In the genomic region with DNA sequence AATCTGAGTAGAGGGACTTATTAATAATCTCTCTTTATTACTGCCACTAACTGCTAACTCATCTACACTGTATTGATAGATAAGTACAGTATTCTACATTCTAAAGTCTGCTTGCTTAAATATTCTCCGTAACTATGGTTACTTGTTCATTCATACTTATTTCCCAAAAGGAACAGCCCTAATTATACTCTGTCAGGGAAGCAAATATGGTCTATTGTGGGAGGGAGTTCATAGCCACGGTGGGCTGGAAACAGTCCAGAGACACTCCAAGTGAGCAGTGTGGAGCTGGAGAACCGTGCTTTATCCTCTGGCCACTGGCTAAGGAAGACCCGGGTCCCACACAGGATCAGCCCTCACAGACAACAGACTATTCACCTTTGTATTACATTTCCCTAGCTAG, we compare ENCODE assay signal across 13 mouse cellular contexts. TPM values are rescaled to one million over a fixed set of nuclear protein-coding genes. Genes with fewer than 3 reads are reported as not detected.
DNase-seq lines count a peak whose midpoint lies in the region; ATAC-seq and TF ChIP-seq lines count a peak whose summit lies in the region.
"Had no signal": no experiment of that assay in that cellular context is flagged by ENCODE, and none has a peak within 500 bp of the region (broad histone marks: within the 10 kb centered on the region; RNA-seq: fewer than 3 reads in every experiment).

No protein-coding gene starts in this region.

- H3K4me3 ChIP-seq in heart, embryonic 15.5 days, result no peak overlapping the region
- H3K4me3 ChIP-seq in heart, adult 2 months, result no peak overlapping the region
- H3K4me3 ChIP-seq: neural tube, embryonic 12.5 days had no signal

- H3K27me3 ChIP-seq in heart, embryonic 15.5 days, result no peaks in the 10 kb centered on the region
- no peaks in the 10 kb centered on the region for H3K27me3 ChIP-seq in heart, adult 2 months (ENCODE audit: control insufficient read depth, insufficient read depth, low read length)
- H3K27me3 ChIP-seq: CH12.LX; neural tube, embryonic 12.5 days had no signal

- WGBS in heart, embryonic 15.5 days, result 41% methylated on average over 4 of the region's 4 CpGs
- 22% methylated on average over 4 of the region's 4 CpGs for WGBS in heart, adult 2 months

- TF ChIP-seq POLR2A in heart, adult 2 months (IDR thresholded peaks at IDR 0.05; ENCODE audit: insufficient read depth, low read depth, low read length), result no peak

- DNase-seq in heart, adult 2 months, result no peak
- peak; percentile 36 to 41 for DNase-seq in left cerebral cortex, postnatal 14 days (ENCODE audit: low spot score in 2 of 2)
- no peak for DNase-seq in left cerebral cortex, postnatal 10 days (ENCODE audit: extremely low spot score in 1 of 2, low spot score in 2 of 2)
- DNase-seq in brain, adult 2 months (ENCODE audit: low read depth, low spot score), result peak; percentile 67
- no peak for DNase-seq in spleen, postnatal 4 days (ENCODE audit: low spot score in 2 of 2)
- DNase-seq in spleen, adult 18-20 months, result no peak
- DNase-seq: lung, postnatal 14 days; right cerebral cortex, postnatal 4 days had no signal

- intact Hi-C loops in heart, adult 2 months (cut with DNase I), result loop anchor here (5.0 kb wide), 1 partner anchor 67 kb away; a partner anchor contains a TSS
- intact Hi-C loops in left cerebral cortex, postnatal 14 days (cut with DNase I), result no loop called here
- intact Hi-C loops in left cerebral cortex, postnatal 10 days (cut with DNase I), result no loop called here

- no peak overlapping the region for H3K9ac ChIP-seq in heart, embryonic 15.5 days
- no peak overlapping the region for H3K9ac ChIP-seq in heart, adult 2 months (ENCODE audit: low read depth, low read length)
- H3K9ac ChIP-seq: neural tube, embryonic 12.5 days had no signal

- no peak for TF ChIP-seq EP300 in heart, adult 2 months (IDR thresholded peaks at IDR 0.05; ENCODE audit: insufficient read depth, low read depth, low read length)

- H3K36me3 ChIP-seq in heart, embryonic 15.5 days, result peaks cover 38% of the 10 kb centered on the region
- peaks cover 2% of the 10 kb centered on the region; the same call in 1 of the 2 replicates for H3K36me3 ChIP-seq in heart, adult 2 months (ENCODE audit: control insufficient read depth, insufficient read depth, low read length)

- H3K4me1 ChIP-seq in heart, embryonic 15.5 days (replicated peaks), result peaks cover 7% of the 10 kb centered on the region
- H3K4me1 ChIP-seq in heart, adult 2 months (ENCODE audit: control insufficient read depth, insufficient read depth, low read length), result peaks cover 3% of the 10 kb centered on the region
- H3K4me1 ChIP-seq: neural tube, embryonic 12.5 days had no signal

- H3K9me3 ChIP-seq in heart, embryonic 15.5 days (replicated peaks), result no peaks in the 10 kb centered on the region
- H3K9me3 ChIP-seq: neural tube, embryonic 12.5 days had no signal

- no peak overlapping the region for H3K4me2 ChIP-seq in heart, embryonic 15.5 days
- H3K4me2 ChIP-seq: heart, embryonic 11.5 days; neural tube, embryonic 12.5 days had no signal

- peak overlapping the region; percentile 10; the same call in 1 of the 2 replicates for H3K27ac ChIP-seq in heart, embryonic 15.5 days
- H3K27ac ChIP-seq in heart, adult 2 months, result no peak overlapping the region; the same call in 1 of the 2 replicates
- H3K27ac ChIP-seq: neural tube, embryonic 12.5 days had no signal

- no peak for TF ChIP-seq CTCF in heart, adult 2 months (IDR thresholded peaks at IDR 0.05)

- no peak for ATAC-seq in heart, embryonic 15.5 days (replicated peaks; ENCODE audit: insufficient number of reproducible peaks, insufficient read depth, low FRiP score, low read depth)
- peak; percentile 18 to 25; a peak in 3 of 4 replicates for ATAC-seq in hematopoietic stem cell, adult 5-6 weeks (replicated peaks in 1 of 2; ENCODE audit: insufficient read depth in 1 of 2, low FRiP score in 2 of 2, low TSS enrichment in 1 of 2, low read depth in 1 of 2, poor library complexity in 2 of 2, severe bottlenecking in 2 of 2)

- H3K79me2 ChIP-seq in heart, adult 2 months (replicated peaks; ENCODE audit: control insufficient read depth, insufficient read depth, low read length), result no peaks in the 10 kb centered on the region

RNA-seq across cellular contexts. Expression of a gene that starts 38.9 kb away (rescaled TPM):
- 0.09 and 0.51 TPM in 2 replicates for polyA plus RNA-seq in heart, embryonic 15.5 days (2015; fragmentation: Nextera tagmentation; extraction: Ambion mirVana)
- under 1 TPM; 0.20 to 0.29 TPM for total RNA-seq in heart, adult 2 months (2021)
- 0.12 and 2.9 TPM in 2 replicates for polyA plus RNA-seq in heart, adult 2 months (2012; rRNA removed)
- 1 to 10 TPM; 1.7 to 2.7 TPM for total RNA-seq in left cerebral cortex, postnatal 14 days (2021)
- total RNA-seq in left cerebral cortex, postnatal 10 days (2021), result 1 to 10 TPM; 2.6 to 2.7 TPM
- total RNA-seq in hematopoietic stem cell, adult 5-6 weeks (2017), result 9.7 and 30.6 TPM in 2 replicates
- polyA plus RNA-seq: neural tube, embryonic 12.5 days had no signal

Comparison
In these comparisons a context has a peak if more than half of its experiments do, and no peak if none do; other contexts are left out.
1. DNase-seq: peak in left cerebral cortex, postnatal 14 days (2 of 2) and brain, adult 2 months (single experiment); none in heart, adult 2 months (0 of 2), left cerebral cortex, postnatal 10 days (0 of 2), spleen, postnatal 4 days (0 of 2) and spleen, adult 18-20 months (0 of 2).